Mouse (Mus musculus) left cerebral cortex, postnatal 10 days (tissue): ENCODE data around the gene Dad1. TPM values are rescaled to one million over a fixed set of nuclear protein-coding genes. Genes with fewer than 3 reads are reported as not detected.

Source experiments
- DNase-seq, 2 experiments: peaks; one replicate each; pipeline ENCODE4 v3.0.0; 2021 to 2022; ENCODE audit warnings: low spot score in 2 of 2, mixed read lengths in 1 of 2; ENCODE audit errors: extremely low spot score in 1 of 2
- intact Hi-C: fragments of 180-260 bp; cut with DNase I; formaldehyde crosslinking; loops from one replicate; pipeline ENCODE4 v1.15.1; 2025
- total RNA-seq, 2 experiments: library from RNA; stranded (reverse); gene quantifications; 2 replicates each; pipeline ENCODE4 v1.2.3; 2021

The Dad1 gene
- total RNA-seq, 2 experiments from 2014 or later: 121 to 126 TPM

DNA sequence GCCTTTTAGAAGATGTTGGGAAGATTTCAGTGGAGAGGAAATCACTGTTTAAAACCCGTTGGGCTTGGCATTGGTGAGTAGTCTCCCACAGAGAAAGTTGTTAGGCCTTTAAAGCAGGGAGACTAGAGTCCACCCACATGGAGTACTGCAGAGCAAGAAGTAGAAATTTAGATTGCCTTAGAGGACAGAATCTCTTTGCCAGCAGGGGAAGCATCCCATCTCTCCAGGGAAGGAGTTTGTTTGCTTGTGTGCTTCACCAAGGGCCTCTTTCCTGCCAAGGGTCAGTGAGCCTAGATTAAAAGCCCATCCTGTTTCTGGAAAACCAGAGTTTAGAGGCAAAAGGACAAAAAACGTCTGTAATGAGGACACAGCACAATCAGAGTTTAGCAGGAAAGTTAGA, 39.4 kb downstream of the Dad1 start:
- intact Hi-C loops: no loop called here
- DNase-seq: no peak

DNA sequence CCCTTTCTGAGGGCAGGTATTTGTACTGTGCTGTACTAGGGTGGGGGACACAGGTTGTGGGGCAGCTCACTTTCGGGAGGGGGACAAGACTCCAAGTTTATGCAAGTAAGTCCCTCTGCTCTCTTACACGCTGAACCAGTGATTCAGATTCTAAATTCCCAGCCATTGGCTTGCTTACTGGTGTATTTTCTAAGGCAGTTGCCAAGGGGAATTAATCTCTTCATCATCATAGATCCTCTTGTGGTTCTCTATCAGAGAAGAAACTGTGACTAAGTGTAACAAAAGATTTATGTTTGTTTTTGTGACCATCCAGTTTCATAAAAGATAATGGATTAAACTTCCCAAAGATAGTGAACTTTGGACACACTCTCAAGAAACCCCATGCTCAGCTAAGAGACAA, 40.2 kb downstream of the Dad1 start:
- no peak for DNase-seq

DNA sequence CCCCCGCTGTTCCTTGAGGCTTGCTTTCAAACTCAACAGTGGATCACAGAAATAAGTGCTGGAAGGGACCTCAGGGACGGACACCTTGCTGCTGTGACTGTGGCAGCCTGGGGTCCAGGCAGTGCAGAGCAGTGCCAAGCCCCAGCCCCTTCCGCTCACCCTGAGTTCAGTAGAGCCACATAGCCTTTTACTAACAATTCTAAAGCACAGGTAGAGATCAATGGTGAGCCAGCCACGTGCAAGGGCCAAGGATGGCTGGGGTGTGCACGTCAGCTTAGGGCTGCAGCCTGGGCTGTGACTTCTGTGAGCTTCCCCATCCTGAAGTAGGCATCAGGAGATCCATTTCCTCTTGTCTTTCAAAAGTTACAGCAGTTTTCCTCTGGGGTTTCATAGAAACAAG, 42.1 kb downstream of the Dad1 start:
- intact Hi-C loops: no loop called here
- DNase-seq: no peak

More for the DNA sequence above, 40.2 kb downstream of the Dad1 start:
- intact Hi-C loops: no loop called here

- intact Hi-C loops: no loop called here
Measured at GRCm38 (mm10) chr14:54211199-54211598, 42.7 kb downstream of the Dad1 start.

GRCm38 (mm10) chr14:54210401-54210800, 43.5 kb downstream of the Dad1 start:
- DNase-seq: no peak
- intact Hi-C loops: no loop called here

More at GRCm38 (mm10) chr14:54211199-54211598, 42.7 kb downstream of the Dad1 start:
- DNase-seq: no peak

DNA sequence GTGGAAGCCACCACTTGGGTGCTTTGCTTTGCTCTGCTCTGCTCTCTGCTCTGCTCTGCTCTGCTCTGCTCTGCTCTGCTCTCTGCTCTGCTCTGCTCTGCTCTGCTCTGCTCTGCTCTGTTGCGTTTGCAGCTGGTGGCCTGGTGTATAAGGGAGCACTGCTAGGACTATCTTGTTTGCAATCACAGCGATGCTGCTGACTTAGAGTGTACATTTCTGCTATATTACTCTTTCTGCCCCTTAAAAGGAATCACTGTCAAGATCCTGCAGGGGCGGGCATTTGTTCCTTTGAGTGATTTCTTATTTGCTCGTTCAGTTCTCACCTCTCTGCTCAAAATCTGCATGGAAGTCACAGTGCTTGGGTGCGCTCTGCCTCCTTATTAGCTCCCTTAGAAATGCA, 44.0 kb downstream of the Dad1 start:
- no peak for DNase-seq
- intact Hi-C loops: no loop called here

GRCm38 (mm10) chr14:54208741-54209140, 45.2 kb downstream of the Dad1 start:
- no peak for DNase-seq
- intact Hi-C loops: no loop called here

GRCm38 (mm10) chr14:54207924-54208323, 46.0 kb downstream of the Dad1 start:
- DNase-seq: no peak
- intact Hi-C loops: no loop called here

DNA sequence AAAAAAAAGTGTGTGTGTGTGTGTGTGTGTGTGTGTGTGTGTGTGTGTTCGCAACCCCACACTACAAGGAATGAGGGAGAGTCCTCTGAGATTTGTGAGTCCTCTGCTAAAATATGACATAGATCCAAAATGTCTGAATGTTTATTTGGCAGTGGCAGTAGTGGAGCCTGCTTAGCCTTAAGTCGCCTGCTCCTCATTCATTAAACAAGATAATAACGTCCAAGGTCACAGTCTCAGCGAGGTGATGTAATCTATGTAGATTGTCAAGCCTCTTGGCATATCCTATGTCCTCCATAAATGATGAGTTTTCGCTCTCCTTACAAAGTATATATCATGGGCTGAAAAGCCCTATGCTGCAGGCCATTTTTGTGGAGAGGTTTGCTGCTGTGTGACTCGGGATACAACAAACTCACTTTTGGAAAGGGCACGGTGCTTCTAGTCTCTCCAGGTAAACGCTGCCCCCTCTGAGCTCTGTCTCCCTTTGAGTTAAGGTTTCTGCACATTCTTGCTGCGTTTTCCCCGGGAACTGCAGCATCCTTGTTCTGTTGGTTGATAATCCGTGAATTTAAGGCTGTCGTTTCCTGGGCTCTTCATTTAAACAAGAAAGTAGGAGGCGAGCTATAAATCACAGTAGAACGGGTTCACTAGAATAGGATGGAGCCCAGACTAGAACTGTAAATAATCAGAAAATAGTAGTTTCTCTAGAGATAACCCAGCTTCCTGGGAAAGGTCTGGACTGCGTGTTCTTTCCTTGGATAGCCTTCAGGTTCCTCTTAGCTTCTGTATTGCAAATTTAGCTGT, 47.0 kb downstream of the Dad1 start:
- intact Hi-C loops: no loop called here
- no peak for DNase-seq

DNA sequence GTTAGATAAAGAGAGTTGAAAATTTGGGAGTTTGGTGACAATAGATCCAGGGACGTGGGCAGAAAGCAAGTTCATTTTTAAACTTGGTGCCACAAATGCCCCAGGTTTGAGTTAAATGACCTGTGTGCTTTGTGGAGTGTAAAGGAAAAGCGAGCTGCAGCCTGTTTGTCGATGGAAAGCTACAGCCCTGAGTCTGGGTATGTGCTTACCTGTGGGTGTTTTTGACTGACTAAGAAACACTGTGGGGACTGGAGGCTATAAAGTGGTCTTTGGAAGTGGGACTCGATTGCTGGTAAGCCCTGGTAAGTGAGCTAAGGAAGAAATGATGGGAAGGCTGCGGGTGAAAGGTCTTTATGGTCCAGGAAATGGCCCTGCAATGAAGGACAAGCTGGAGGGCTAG, 47.6 kb downstream of the Dad1 start:
- no peak for DNase-seq
- intact Hi-C loops: no loop called here

DNA sequence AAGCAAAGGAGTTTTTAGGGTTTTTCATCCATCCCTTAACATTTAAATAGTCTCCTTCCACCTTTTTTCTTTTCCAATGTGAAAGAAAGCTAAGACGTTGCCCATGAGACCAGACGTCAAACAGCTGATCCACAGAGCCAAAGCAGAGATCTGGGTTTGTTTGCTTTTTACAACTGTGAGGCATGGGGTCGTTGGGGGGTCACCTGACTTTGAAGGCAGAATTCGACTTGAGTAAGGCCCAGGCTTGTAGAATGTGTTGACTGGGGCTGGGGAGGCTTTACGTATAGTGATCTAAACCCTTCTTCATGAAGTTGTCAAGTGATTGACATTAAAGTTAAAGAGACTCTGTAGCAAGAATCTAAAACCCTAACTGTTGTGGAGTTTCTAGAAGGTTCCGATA, 48.0 kb downstream of the Dad1 start:
- intact Hi-C loops: no loop called here
- DNase-seq: no peak

- no peak for DNase-seq
- intact Hi-C loops: no loop called here
Measured at GRCm38 (mm10) chr14:54204786-54205185, 49.1 kb downstream of the Dad1 start.

DNA sequence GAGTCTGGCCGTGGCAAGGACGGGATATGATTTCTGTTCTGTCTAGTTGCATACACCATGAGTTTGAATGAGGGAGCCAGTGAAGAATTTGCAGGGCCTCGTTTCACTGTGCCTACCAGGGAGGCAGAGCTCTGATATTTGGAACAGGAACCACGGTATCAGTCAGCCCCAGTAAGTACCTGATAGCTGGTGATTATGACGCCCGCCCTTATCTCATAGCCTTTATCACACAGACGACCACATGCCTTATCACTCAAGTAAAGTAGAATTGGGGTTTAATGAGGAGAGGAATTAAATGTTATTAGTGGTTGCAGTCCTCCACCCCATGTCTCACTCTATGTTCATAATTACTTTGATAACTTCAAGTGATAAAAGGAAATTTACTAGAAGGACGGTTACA, 49.6 kb downstream of the Dad1 start:
- intact Hi-C loops: no loop called here
- no peak for DNase-seq

DNA sequence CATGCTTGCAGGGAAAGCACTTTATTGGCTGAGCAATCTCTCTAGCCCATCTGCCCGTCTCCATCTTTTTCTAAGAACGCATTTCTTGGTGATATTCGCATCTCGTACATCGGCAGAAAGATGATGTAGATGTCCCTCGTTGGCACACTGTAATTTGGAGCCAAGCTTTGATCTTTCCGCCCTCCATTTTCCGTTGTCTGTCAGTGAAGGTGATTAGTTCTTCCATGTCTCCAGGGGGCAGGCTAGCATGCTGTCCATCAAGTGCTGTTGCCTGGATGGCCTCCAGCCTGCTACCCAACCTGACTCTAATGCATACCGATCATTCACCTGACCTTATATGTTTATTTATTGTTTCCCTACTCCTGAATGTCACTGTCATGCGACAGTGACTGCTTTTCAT, 50.1 kb downstream of the Dad1 start:
- intact Hi-C loops: no loop called here
- no peak for DNase-seq

DNA sequence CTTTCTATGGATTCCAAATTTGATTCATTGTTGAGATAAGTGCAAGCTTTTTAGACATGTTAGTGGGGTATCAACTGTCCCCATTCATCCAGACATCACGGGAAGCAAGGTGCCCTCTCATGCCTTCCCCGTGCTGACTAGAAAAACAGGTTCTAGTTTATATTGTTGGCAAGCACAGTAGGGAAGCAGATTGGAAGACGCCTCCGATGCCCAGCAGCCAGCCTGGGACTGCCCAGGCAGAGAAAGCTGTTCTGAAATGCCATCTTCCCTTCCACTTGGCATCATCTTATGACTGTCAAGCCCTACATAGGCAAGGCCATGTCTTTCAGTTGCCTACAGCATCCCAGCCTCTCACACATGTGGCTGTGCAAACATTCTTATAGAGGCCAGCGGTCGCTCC, 50.7 kb downstream of the Dad1 start:
- no peak for DNase-seq
- intact Hi-C loops: no loop called here

GRCm38 (mm10) chr14:54200363-54200762, 53.5 kb downstream of the Dad1 start:
- intact Hi-C loops: no loop called here
- no peak for DNase-seq

DNA sequence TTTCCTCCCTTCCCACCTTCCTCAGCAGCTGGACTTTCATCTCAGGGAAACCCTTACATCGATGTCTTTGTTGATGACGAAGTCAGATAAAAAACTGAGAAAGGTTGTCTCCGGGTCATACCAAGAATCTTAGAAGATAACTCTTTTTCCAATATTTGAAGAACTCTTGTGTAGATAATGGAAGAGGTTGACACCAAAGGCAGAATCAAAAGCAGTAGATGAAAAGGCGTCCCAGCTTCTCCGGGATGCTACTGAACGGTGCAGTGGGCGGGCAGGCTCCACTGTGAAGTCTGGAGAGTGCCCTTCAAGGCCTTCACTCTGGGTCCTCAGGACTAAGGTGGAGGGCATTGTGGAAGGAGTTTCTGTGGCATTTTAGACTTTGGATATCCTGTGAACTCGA, 54.2 kb downstream of the Dad1 start:
- intact Hi-C loops: no loop called here
- no peak for DNase-seq

DNA sequence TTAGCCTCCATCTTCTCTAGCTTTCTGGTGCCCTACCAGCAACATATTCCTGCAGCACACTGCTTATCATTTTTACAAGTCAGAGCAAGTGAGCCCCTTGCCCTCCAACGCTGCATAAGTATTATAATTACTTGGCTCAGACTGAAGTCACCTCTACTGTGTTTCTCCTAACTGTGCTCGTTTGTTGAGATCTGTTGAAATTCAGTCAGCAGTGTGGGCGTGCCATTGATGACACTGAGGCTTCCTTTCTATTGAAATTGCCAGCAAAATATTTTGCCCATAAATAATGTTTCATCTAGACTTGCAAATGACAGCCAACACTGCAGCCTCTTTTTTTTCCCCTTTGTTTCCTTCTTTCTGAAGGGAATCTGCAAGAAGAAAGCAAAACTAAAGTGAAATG, 56.2 kb downstream of the Dad1 start:
- no peak for DNase-seq
- intact Hi-C loops: no loop called here

- intact Hi-C loops: no loop called here
- DNase-seq: no peak
Measured at GRCm38 (mm10) chr14:54195838-54196423, 58.0 kb downstream of the Dad1 start.

- intact Hi-C loops: no loop called here
- DNase-seq: no peak
Measured at GRCm38 (mm10) chr14:54193354-54194133, 60.4 kb downstream of the Dad1 start.
